Mouse (Mus musculus) MEL (cell line): ENCODE results near the gene Cnot9. TPM values are rescaled to one million over a fixed set of nuclear protein-coding genes. Genes with fewer than 3 reads are reported as not detected.

Experiments
- DNase-seq: peaks from one replicate; pipeline ENCODE4 v3.0.0; 2011; ENCODE audit warnings: low read depth, low spot score
- H3K27ac ChIP-seq: 2 replicates; pipeline ENCODE4 v1.5.1; 2012; ENCODE audit warnings: low read depth, mild to moderate bottlenecking, control low read depth, low read length, moderate library complexity; ENCODE audit not compliant: control insufficient read depth
- H3K27me3 ChIP-seq, 2 experiments: fragments of 150-350 bp in 1 of 2; sonication (generic) in 1 of 2; 2 replicates each; pipeline ENCODE4 v1.6.1; 2012; ENCODE audit warnings: low read length in 2 of 2, mild to moderate bottlenecking in 2 of 2, improper control_type of control experiment in 1 of 2, moderate library complexity in 1 of 2; ENCODE audit not compliant: insufficient read depth in 2 of 2, control insufficient read depth in 1 of 2
- H3K36me3 ChIP-seq, 2 experiments: 2 replicates each; pipeline ENCODE4 v1.6.1; 2012 to 2014; ENCODE audit warnings: low read length in 2 of 2, improper control_type of control experiment in 1 of 2, inconsistent platforms in 1 of 2, mild to moderate bottlenecking in 1 of 2; ENCODE audit not compliant: insufficient read depth in 2 of 2, control insufficient read depth in 1 of 2
- H3K4me1 ChIP-seq, 2 experiments: fragments of 150-350 bp in 1 of 2; sonication (generic) in 1 of 2; 2 replicates each; pipeline ENCODE4 v1.6.1; 2012; ENCODE audit warnings: low read length in 2 of 2, improper control_type of control experiment in 1 of 2, mild to moderate bottlenecking in 1 of 2; ENCODE audit not compliant: insufficient read depth in 2 of 2, control insufficient read depth in 1 of 2
- H3K4me3 ChIP-seq, 2 experiments: fragments of 150-350 bp in 1 of 2; sonication (generic) in 1 of 2; 2 replicates each; pipeline ENCODE4 v1.5.1; 2012; ENCODE audit warnings: low read depth in 2 of 2, low read length in 2 of 2, mild to moderate bottlenecking in 2 of 2, moderate library complexity in 2 of 2, control low read depth in 1 of 2, improper control_type of control experiment in 1 of 2; ENCODE audit not compliant: control insufficient read depth in 1 of 2, insufficient read depth in 1 of 2
- H3K79me2 ChIP-seq: 2 replicates; pipeline ENCODE4 v1.6.1; 2012; ENCODE audit warnings: mild to moderate bottlenecking, low read length, moderate library complexity; ENCODE audit not compliant: control insufficient read depth, poor library complexity, insufficient read depth
- H3K9ac ChIP-seq: 2 replicates; pipeline ENCODE4 v1.6.1; 2012; ENCODE audit warnings: low read depth, mild to moderate bottlenecking, control low read depth, low read length, moderate library complexity; ENCODE audit not compliant: control insufficient read depth, poor library complexity, severe bottlenecking
- H3K9me3 ChIP-seq: fragments of 150-350 bp; sonication (generic); replicated peaks from 2 replicates; pipeline ENCODE4 v1.6.1; 2012; ENCODE audit warnings: mild to moderate bottlenecking, low read length, improper control_type of control experiment, moderate library complexity; ENCODE audit not compliant: insufficient read depth
- CHD1 ChIP-seq: IDR thresholded peaks from 2 replicates; pipeline ENCODE4 v1.6.1; 2012; ENCODE audit warnings: low read depth, mild to moderate bottlenecking, inconsistent platforms, low read length, improper control_type of control experiment
- CHD2 ChIP-seq: IDR thresholded peaks from 2 replicates; pipeline ENCODE4 v1.6.1; 2011; ENCODE audit warnings: low read length, improper control_type of control experiment
- CTCF ChIP-seq, 3 experiments: IDR thresholded peaks in 2 of 3; conservative IDR thresholded peaks in 1 of 3; 2 replicates each; pipeline ENCODE4 v1.5.1; 2011 to 2012; ENCODE audit warnings: low read length in 3 of 3, low read depth in 2 of 3, mild to moderate bottlenecking in 2 of 3, improper control_type of control experiment in 1 of 3, inconsistent platforms in 1 of 3, mixed read lengths in 1 of 3, moderate library complexity in 1 of 3; ENCODE audit not compliant: control insufficient read depth in 1 of 3, insufficient read depth in 1 of 3, poor library complexity in 1 of 3, severe bottlenecking in 1 of 3
- E2F4 ChIP-seq: IDR thresholded peaks from 2 replicates; pipeline ENCODE4 v1.6.1; 2011; ENCODE audit warnings: low read depth, low read length, improper control_type of control experiment, borderline replicate concordance
- GATA1 ChIP-seq: IDR thresholded peaks from 2 replicates; pipeline ENCODE4 v1.6.1; 2011; ENCODE audit warnings: low read depth, low read length, improper control_type of control experiment
- HCFC1 ChIP-seq: IDR thresholded peaks from 2 replicates; pipeline ENCODE4 v1.6.1; 2012; ENCODE audit warnings: low read depth, mild to moderate bottlenecking, inconsistent platforms, low read length, improper control_type of control experiment, moderate library complexity
- KAT2A ChIP-seq: conservative IDR thresholded peaks from 2 replicates; pipeline ENCODE4 v1.6.1; 2012; ENCODE audit warnings: low read depth, low read length, improper control_type of control experiment, inconsistent platforms
- MAX ChIP-seq: IDR thresholded peaks from 2 replicates; pipeline ENCODE4 v1.6.1; 2011; ENCODE audit warnings: low read length, improper control_type of control experiment
- MAZ ChIP-seq: IDR thresholded peaks from 2 replicates; pipeline ENCODE4 v1.6.1; 2012; ENCODE audit warnings: low read depth, mild to moderate bottlenecking, inconsistent platforms, low read length, improper control_type of control experiment
- MXI1 ChIP-seq: IDR thresholded peaks from 2 replicates; pipeline ENCODE4 v1.6.1; 2011; ENCODE audit warnings: mild to moderate bottlenecking, low read depth, low read length, improper control_type of control experiment
- MYC ChIP-seq: IDR thresholded peaks from 2 replicates; pipeline ENCODE4 v1.6.1; 2011; ENCODE audit warnings: low read depth, mild to moderate bottlenecking, low read length, improper control_type of control experiment, moderate library complexity
- NELFE ChIP-seq: IDR thresholded peaks from 2 replicates; pipeline ENCODE4 v1.6.1; 2011; ENCODE audit warnings: low read depth, low read length, improper control_type of control experiment
- NRF1 ChIP-seq: IDR thresholded peaks from 2 replicates; pipeline ENCODE4 v1.6.1; 2014; ENCODE audit warnings: low read depth, mild to moderate bottlenecking, inconsistent platforms, low read length, improper control_type of control experiment, moderate library complexity; ENCODE audit not compliant: poor library complexity, insufficient read depth, severe bottlenecking
- POLR2A ChIP-seq, 2 experiments: IDR thresholded peaks; 2 replicates each; pipeline ENCODE4 v1.6.1; 2011 to 2012; ENCODE audit warnings: low read length in 2 of 2, mild to moderate bottlenecking in 2 of 2, control low read depth in 1 of 2, improper control_type of control experiment in 1 of 2, low read depth in 1 of 2, moderate library complexity in 1 of 2; ENCODE audit not compliant: control insufficient read depth in 1 of 2, insufficient read depth in 1 of 2, poor library complexity in 1 of 2
- POLR2AphosphoS2 ChIP-seq: IDR thresholded peaks from 2 replicates; pipeline ENCODE4 v1.6.1; 2011; ENCODE audit warnings: low read length, improper control_type of control experiment
- RAD21 ChIP-seq: IDR thresholded peaks from 2 replicates; pipeline ENCODE4 v1.6.1; 2011; ENCODE audit warnings: mild to moderate bottlenecking, low read depth, low read length, improper control_type of control experiment
- RCOR1 ChIP-seq: IDR thresholded peaks from 2 replicates; pipeline ENCODE4 v1.6.1; 2012; ENCODE audit warnings: low read depth, mild to moderate bottlenecking, inconsistent platforms, low read length, improper control_type of control experiment
- SMC3 ChIP-seq: IDR thresholded peaks from 2 replicates; pipeline ENCODE4 v1.6.1; 2011; ENCODE audit warnings: low read depth, low read length, improper control_type of control experiment
- TAL1 ChIP-seq: IDR thresholded peaks from 2 replicates; pipeline ENCODE4 v1.6.1; 2012; ENCODE audit warnings: mild to moderate bottlenecking, inconsistent platforms, low read length, moderate library complexity, mixed read lengths
- TBP ChIP-seq: IDR thresholded peaks from 2 replicates; pipeline ENCODE4 v1.8.0; 2011; ENCODE audit warnings: low read depth, low read length, improper control_type of control experiment
- TCF12 ChIP-seq: IDR thresholded peaks from 2 replicates; pipeline ENCODE4 v1.6.1; 2014; ENCODE audit warnings: low read depth, mild to moderate bottlenecking, inconsistent platforms, low read length, improper control_type of control experiment, moderate library complexity
- polyA plus RNA-seq, 2 experiments: library from polyadenylated mRNA; stranded (reverse) in 1 of 2; unstranded in 1 of 2; fragments of >175 nt in 1 of 2; fragments of >200 nt in 1 of 2; gene quantifications; 2 replicates each; pipeline versions ENCODE4 v1.2.1 to v1.2.4; 2012; ENCODE audit warnings: low replicate concordance in 2 of 2, low read depth in 1 of 2; ENCODE audit not compliant: insufficient read length in 2 of 2, insufficient read depth in 1 of 2, missing spikeins in 1 of 2
- total RNA-seq: library from RNA; depleted of rRNA; stranded (reverse); fragments of 300-350 nt; gene quantifications from 2 replicates; pipeline ENCODE4 v1.2.3, GENCODE M21; 2012; rRNA removed

The Cnot9 gene
- 62.7 and 65.1 TPM in 2 replicates for total RNA-seq
- polyA plus RNA-seq, result 10 to 100 TPM in 1 of 2 experiments, not detected in 1; 85.0 TPM

DNA sequence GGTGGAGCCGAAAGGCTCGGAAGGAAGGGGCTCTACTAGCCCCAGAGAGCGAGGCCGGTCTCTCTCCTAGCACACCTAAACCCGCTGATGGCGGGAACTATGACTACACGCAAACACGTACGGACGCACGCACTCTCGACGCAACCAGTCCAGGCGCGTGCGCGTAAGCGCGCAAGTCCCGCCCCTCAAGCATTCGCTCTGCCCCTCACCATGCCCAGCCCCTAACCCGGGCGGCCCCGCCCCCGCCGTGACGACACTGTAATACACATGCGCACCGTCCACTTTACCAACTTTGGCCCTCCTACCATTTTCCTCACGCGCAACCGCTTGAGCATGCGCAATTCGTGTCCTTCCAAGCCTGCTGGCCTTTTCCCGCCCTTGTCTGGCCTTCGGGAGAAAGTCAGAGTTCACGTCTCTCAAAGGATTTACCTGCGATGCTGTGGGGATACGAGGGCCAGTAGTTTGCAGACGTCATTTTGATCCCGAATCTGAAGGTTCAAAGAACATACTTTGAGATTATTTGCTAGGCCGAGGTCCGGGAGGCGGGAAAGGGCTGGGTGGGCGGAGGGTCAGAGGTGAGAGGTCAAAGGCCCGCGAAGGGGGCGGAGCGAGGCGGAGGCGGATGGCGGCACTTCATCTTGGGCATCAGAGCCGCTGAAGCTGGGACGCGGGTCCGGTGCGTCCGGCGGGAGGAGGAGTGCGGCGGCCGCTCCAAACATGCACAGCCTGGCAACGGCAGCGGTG is at the start of gene Cnot9:
Gene Cnot9, plus strand, starts transcription at position 338 of the 744 bp plus-strand sequence.
- peaks cover 0 to 43% of the 10 kb centered on the region in 2 experiments; a peak in 3 of 4 replicates for H3K36me3 ChIP-seq
- peak; percentile 99 for TF ChIP-seq NRF1
- TF ChIP-seq SMC3, result no peak
- peak; percentile 78 for TF ChIP-seq NELFE
- peak; percentile 71 for TF ChIP-seq MYC
- no peak for TF ChIP-seq RCOR1
- peak; percentile 75 for TF ChIP-seq KAT2A
- peak; percentile 83 for TF ChIP-seq CHD2
- peak; percentile 99 for TF ChIP-seq E2F4
- TF ChIP-seq TBP, result 0 out of 2 replicates have a peak, but pooled peaks have one; percentile 24
- TF ChIP-seq TCF12, result 0 out of 2 replicates have a peak, but pooled peaks have one; percentile 41
- TF ChIP-seq MAX, result peak; percentile 85; the same call in 1 of the 2 replicates
- TF ChIP-seq POLR2AphosphoS2, result peak; percentile 61
- TF ChIP-seq MAZ, result no peak; the same call in 1 of the 2 replicates
- TF ChIP-seq MXI1, result peak; percentile 63
- peak; percentile 86 for TF ChIP-seq HCFC1
- peak; percentile 54 to 74 for TF ChIP-seq POLR2A (IDR thresholded peaks at IDR 0.05; ENCODE audit: control insufficient read depth in 1 of 2, insufficient read depth in 1 of 2, low read depth in 1 of 2, low read length in 2 of 2, poor library complexity in 1 of 2)
- peaks cover 3 to 10% of the 10 kb centered on the region in 2 experiments; a peak in 3 of 4 replicates for H3K4me1 ChIP-seq
- H3K4me3 ChIP-seq, result peak within 1 kb of the TSS; percentile 54 to 99
- peak within 1 kb of the TSS; percentile 99 for H3K9ac ChIP-seq
- H3K27me3 ChIP-seq, result no peaks in the 10 kb centered on the region
- peak; percentile 98 for DNase-seq
- peaks cover 67% of the 10 kb centered on the region for H3K79me2 ChIP-seq
- peak within 1 kb of the TSS; percentile 98 for H3K27ac ChIP-seq
- H3K9me3 ChIP-seq, result no peaks in the 10 kb centered on the region

DNA sequence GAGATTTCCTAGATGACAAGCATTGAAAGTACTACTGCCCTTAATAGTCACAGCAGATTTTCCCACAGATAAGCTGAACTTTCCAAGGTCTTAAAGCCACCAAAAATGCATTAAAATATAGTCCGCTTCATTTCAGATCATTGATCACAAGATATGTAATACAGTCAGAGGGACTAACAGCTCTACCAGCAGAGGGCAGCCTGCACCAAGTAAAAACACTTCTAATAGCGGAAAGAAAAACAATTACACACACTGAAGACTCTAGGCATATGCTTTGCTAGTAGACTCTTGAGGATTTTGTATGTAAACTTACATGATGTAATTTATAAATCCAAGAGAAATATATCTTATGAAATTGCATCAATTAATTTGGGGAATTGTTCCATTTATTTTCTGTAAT is 45.6 kb upstream of the Cnot9 start:
- H3K27ac ChIP-seq, result no peak overlapping the region
- no peaks in the 10 kb centered on the region for H3K4me1 ChIP-seq
- TF ChIP-seq HCFC1, result no peak
- no peak for TF ChIP-seq POLR2AphosphoS2
- peak; percentile 38; the same call in 1 of the 2 replicates for TF ChIP-seq SMC3
- no peak for TF ChIP-seq TBP
- TF ChIP-seq CHD1, result no peak
- peak; percentile 54 for TF ChIP-seq RAD21
- no peak for TF ChIP-seq TAL1
- TF ChIP-seq GATA1, result no peak
- TF ChIP-seq MAX, result no peak
- TF ChIP-seq CTCF (IDR thresholded peaks at IDR 0.05 in 2 of 3, conservative IDR thresholded peaks at IDR 0.05 in 1 of 3; ENCODE audit: control insufficient read depth in 1 of 3, insufficient read depth in 1 of 3, low read depth in 2 of 3, low read length in 3 of 3, poor library complexity in 1 of 3, severe bottlenecking in 1 of 3), result peak; percentile 22 to 72 (median 59); a peak in 5 of 6 replicates
- peaks cover 0 to 29% of the 10 kb centered on the region in 2 experiments; a peak in 2 of 4 replicates for H3K36me3 ChIP-seq
- H3K79me2 ChIP-seq, result no peaks in the 10 kb centered on the region
- no peak overlapping the region for H3K4me3 ChIP-seq
- H3K9ac ChIP-seq, result no peak overlapping the region
- no peaks in the 10 kb centered on the region for H3K27me3 ChIP-seq
- no peaks in the 10 kb centered on the region for H3K9me3 ChIP-seq
- peak; percentile 63 for DNase-seq
